Mouse (Mus musculus) embryo, embryonic 9.5 days (tissue): ENCODE data around the gene Hoxa6.

Experiments used
- DNase-seq: peaks from one replicate; pipeline ENCODE4 v3.0.0-alpha.2; 2017; ENCODE audit errors: extremely low spot score

Gene Hoxa6

DNA sequence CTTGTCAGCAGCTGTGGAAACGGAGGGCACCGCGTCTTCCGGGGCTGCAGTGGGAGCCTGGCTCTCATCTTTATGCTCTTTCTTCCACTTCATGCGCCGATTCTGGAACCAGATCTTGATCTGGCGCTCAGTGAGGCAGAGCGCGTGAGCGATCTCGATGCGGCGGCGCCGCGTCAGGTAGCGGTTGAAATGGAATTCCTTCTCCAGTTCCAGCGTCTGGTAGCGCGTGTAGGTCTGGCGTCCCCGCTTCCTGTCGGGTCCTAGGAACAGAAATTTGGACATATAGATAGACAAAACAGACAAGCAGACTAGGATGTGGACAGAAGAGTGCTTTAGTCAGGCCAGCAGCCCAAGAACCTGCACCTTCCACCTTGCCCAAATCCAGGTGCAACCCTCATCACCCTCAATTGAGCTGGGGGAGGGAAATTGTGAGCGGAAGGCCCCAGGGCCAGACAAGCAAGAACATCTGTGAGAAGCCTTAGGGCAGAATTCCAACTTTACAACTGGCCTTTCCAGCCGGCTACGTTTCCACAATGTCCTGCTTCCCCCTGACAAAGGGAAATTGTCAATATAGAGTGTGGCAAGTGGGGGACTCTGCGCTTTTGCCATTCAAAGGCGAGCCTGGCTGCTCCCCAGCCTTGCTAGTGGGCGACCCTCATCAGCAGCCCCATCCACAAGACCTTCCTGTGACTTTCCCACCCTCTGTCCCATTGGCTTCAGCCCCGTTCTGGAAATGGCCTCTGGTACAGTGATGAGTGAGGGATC is 7.4 kb upstream of the Hoxa6 start:
- DNase-seq = no peak

GRCm38 (mm10) chr6:52215070-52215469 is 6.5 kb upstream of the Hoxa6 start:
- DNase-seq = no peak

- no peak for DNase-seq
These were observed 5.7 kb upstream of the Hoxa6 start for GRCm38 (mm10) chr6:52214271-52214670.

GRCm38 (mm10) chr6:52213119-52213986 is 4.8 kb upstream of the Hoxa6 start, which contains the start of the genes Hoxa3 and Gm28308:
Gene Hoxa3, minus strand, starts transcription at chr6:52213336.
Gene Gm28308, minus strand, starts transcription at chr6:52213339.
- peak; percentile 65 for DNase-seq

GRCm38 (mm10) chr6:52212556-52213118 is 4.1 kb upstream of the Hoxa6 start:
- DNase-seq = no peak

DNA sequence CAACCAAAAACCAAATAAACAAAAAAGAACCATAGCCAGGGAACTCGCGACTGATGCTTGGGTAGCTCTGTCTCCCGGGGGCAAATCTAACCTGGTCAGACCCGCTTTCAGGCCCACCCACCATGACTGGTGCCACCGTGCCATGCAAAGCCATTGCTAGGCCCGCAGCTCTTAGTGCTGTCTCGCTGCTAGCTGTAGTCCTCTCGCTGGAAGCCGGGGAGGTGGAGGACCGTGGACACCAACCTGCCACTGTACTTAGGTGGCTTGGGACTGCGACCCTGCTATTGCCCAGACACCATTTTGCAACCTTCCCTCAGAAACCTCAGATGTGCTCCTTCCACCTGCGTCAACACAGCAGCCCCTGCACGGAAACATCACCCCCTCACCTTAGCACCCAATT is 3.4 kb upstream of the Hoxa6 start:
- DNase-seq = no peak

- peak; percentile 83 for DNase-seq
These were observed 2.8 kb upstream of the Hoxa6 start for GRCm38 (mm10) chr6:52211170-52211935.

DNA sequence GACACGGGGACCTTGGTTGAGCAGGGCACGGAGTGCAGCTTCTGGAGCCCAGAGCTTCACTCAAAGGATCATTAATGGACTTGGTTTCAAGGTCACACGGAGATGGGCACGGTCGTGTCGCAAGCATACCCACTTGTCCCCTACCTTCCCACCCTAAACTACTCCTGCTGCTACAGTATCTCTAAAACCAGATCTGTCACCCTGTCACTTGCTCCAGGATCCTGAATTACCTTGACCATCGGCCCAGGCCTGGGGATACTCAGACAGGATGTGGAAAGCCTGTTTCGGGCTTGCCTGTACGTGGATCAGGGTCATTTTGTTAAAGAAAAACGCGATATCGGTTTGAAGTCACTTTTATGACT is 1.1 kb upstream of the Hoxa6 start:
- DNase-seq = no peak

DNA sequence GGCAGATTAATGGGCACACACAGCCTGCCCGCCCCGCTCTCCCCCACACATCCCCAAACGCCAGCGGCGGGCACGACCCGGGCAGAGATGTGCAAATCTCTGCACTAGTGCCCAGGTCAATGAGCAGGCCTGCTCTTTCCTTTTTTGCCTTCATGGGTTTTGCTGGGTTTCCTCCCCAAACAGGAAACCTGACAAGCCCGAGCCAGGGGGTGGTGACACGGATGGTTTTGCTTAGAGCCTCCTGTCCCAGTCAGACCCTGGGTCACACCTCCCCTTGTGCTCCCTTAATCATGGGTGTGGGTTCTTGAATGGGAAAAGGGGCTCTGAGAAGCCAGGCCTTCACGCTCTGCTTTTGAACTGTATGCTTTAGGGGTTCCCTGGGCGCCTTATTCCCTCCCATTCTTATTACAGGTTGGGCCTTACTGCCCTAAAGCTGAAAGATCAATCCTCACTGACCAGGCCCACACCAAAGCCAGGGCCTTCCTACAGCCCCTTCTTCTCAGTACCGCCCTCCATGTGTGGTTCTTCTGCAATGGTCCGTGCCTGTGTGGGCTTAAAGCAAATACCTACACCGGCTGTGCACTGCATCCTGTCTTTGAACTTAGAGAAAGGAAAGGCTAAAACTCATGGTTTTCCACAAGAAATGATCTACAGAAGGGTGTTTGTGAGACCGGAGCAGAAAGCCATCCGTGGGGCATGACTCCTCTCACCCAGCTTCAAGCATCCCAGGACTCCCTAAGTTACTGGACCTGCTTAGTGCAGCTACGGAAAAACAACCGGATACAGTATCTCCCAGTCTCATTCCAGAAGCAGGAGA is 554 bp upstream of the Hoxa6 start:
- DNase-seq = no peak

GRCm38 (mm10) chr6:52207684-52207976 is 892 bp downstream of the Hoxa6 start:
- no peak for DNase-seq

- DNase-seq = no peak
These were observed 1.4 kb downstream of the Hoxa6 start for GRCm38 (mm10) chr6:52206882-52207683.

DNA sequence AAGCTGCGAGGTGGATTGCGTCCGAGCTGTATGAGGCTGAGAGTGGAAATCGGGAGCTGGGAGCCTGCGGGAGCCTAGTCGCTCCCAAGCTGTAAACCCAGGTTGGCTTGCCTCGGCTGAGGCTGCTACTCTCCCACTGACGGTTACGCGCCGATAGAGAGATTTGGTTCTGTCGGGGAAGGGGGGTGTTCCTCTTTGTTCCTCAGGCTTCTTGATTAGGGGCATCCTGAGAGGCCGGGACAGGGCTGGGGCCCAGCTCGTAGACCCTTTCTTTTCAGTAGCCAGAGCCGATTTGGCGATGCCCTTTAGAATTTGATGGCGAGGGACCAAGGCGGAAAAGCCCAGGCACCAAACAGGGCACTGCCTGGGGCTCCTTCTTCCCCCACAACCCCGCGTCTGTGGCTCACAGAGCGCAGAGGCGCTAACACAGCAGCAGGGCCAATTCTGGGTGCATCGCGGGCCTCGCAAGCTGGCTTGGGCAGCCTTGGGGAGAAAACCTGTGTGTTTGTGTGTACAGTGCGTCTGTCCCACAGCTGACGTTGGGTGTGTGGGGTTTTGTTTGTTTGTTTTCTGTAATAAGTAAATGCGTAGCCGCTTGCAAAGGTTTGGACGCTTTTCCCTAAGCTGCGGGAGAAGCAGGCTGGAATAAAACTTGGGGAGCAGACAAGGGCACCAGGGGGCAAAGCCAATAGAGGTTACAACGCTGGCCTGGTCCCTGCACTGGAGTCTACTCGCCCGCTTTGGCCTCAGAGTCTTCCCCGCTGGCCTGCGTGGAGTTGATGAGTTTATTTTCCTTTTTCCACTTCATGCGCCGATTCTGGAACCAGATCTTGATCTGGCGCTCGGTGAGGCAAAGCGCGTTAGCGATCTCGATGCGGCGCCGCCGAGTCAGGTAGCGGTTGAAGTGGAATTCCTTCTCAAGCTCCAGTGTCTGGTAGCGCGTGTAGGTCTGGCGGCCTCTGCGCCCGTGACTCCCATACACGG is 2.6 kb downstream of the Hoxa6 start:
- DNase-seq = peak; percentile 67

GRCm38 (mm10) chr6:52205221-52205620 is 3.3 kb downstream of the Hoxa6 start:
- peak; percentile 63 for DNase-seq

- DNase-seq = peak; percentile 92
These were observed 4.3 kb downstream of the Hoxa6 start, which contains the start of gene Hoxa5 for GRCm38 (mm10) chr6:52204050-52204752. Gene Hoxa5, minus strand, starts transcription at chr6:52204587.

DNA sequence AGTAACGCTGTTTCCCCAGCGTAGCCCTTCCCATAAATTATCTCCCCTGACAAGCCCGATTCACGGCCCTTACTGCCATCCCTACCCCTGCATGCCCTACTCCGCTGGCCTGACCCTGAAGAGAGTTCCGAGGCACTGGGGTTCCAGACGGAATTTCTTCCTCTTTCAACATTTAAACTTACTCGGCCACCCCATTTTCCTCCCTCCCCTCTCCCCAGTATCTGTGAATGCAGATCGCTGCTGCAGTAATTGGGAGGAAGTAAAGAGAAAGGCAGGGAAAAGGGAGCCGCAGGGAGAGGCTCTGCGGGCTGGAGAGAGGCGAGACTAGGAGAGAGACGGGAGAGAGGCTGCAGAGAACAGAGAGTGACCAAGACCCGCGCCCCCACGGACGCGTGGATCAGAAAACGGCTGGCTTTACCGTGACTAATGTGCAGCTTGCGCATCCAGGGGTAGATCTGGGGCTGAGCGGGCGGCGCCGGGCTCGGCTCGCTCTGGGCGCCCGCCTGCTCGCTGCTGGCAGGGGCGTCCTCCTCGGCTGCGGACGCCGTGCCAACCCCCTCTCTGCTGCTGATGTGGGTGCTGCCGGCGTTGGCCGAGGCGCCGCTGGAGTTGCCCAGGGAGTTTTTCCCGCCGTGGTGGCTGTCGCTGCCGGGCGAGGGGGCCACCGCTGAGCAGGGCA is 5.0 kb downstream of the Hoxa6 start:
- DNase-seq = no peak

DNA sequence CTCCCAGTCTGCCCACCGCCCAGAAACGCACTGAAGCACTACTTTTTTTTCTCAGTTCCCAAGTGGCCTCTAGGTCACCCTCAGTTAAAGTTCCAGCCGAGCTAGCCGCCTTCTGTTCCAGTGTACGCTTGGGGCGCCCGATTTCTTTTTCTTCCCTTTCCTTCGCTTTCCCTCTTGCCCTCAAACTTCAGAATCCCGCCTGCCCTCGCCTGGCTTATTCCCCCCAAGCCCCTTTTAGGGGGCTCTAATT is 5.5 kb downstream of the Hoxa6 start:
- no peak for DNase-seq

GRCm38 (mm10) chr6:52202362-52203120 is 6.0 kb downstream of the Hoxa6 start:
- DNase-seq = no peak
